Mouse (Mus musculus): Measurements from ENCODE around the gene Gm49337. TPM values are rescaled to one million over a fixed set of nuclear protein-coding genes. Genes with fewer than 3 reads are reported as not detected.
A peak's percentile ranks its signal among the peaks of the same experiment; 100 is the strongest.

Gene Gm49337
- polyA plus RNA-seq, 1 experiment, result not detected

GRCm38 (mm10) chr4:116291561-116291960 lies 118.4 kb downstream of the Gm49337 start:
- Histone ChIP-seq H3K27ac (ENCODE audit: control insufficient read depth, insufficient read depth, low read depth, low read length) (no peak overlapping the region), H3K27me3 (ENCODE audit: control insufficient read depth, insufficient read depth, low read length) (no peaks in the 10 kb centered on the region), H3K4me3 (ENCODE audit: control insufficient read depth, low read depth, low read length) (no peak overlapping the region), H3K4me1 (ENCODE audit: control insufficient read depth, insufficient read depth, low read length) (no peaks in the 10 kb centered on the region), H3K36me3 (ENCODE audit: control insufficient read depth, insufficient read depth, low read length) (no peaks in the 10 kb centered on the region; the same call in 1 of the 2 replicates)
- TF ChIP-seq POLR2A (IDR thresholded peaks at IDR 0.05; ENCODE audit: control insufficient read depth, low read depth, low read length) (no peak), CTCF (IDR thresholded peaks at IDR 0.05; ENCODE audit: control insufficient read depth, insufficient read depth, insufficient replicate concordance, low read depth, low read length) (no peak)

- no peak overlapping the region for H3K4me3 ChIP-seq (ENCODE audit: control insufficient read depth, low read depth, low read length)
- no peaks in the 10 kb centered on the region; the same call in 1 of the 2 replicates for H3K36me3 ChIP-seq (ENCODE audit: control insufficient read depth, insufficient read depth, low read length)
- no peaks in the 10 kb centered on the region for H3K4me1 ChIP-seq (ENCODE audit: control insufficient read depth, insufficient read depth, low read length)
- TF ChIP-seq POLR2A (IDR thresholded peaks at IDR 0.05; ENCODE audit: control insufficient read depth, low read depth, low read length) (no peak), CTCF (IDR thresholded peaks at IDR 0.05; ENCODE audit: control insufficient read depth, insufficient read depth, insufficient replicate concordance, low read depth, low read length) (no peak)
- no peak overlapping the region for H3K27ac ChIP-seq (ENCODE audit: control insufficient read depth, insufficient read depth, low read depth, low read length)
- H3K27me3 ChIP-seq (ENCODE audit: control insufficient read depth, insufficient read depth, low read length), result no peaks in the 10 kb centered on the region
Measured at GRCm38 (mm10) chr4:116293296-116293695, 120.1 kb downstream of the Gm49337 start.

GRCm38 (mm10) chr4:116300878-116301355 lies 127.7 kb downstream of the Gm49337 start:
- Histone ChIP-seq H3K4me3 (ENCODE audit: control insufficient read depth, low read depth, low read length) (peak overlapping the region; percentile 5; the same call in 1 of the 2 replicates), H3K36me3 (ENCODE audit: control insufficient read depth, insufficient read depth, low read length) (no peaks in the 10 kb centered on the region), H3K27me3 (ENCODE audit: control insufficient read depth, insufficient read depth, low read length) (no peaks in the 10 kb centered on the region), H3K27ac (ENCODE audit: control insufficient read depth, insufficient read depth, low read depth, low read length) (no peak overlapping the region), H3K4me1 (ENCODE audit: control insufficient read depth, insufficient read depth, low read length) (no peaks in the 10 kb centered on the region)
- TF ChIP-seq CTCF (IDR thresholded peaks at IDR 0.05; ENCODE audit: control insufficient read depth, insufficient read depth, insufficient replicate concordance, low read depth, low read length) (no peak), POLR2A (IDR thresholded peaks at IDR 0.05; ENCODE audit: control insufficient read depth, low read depth, low read length) (no peak)

- no peaks in the 10 kb centered on the region for H3K27me3 ChIP-seq (ENCODE audit: control insufficient read depth, insufficient read depth, low read length)
- H3K36me3 ChIP-seq (ENCODE audit: control insufficient read depth, insufficient read depth, low read length), result peaks cover 6% of the 10 kb centered on the region; the same call in 1 of the 2 replicates
- H3K4me3 ChIP-seq (ENCODE audit: control insufficient read depth, low read depth, low read length), result no peak overlapping the region
- TF ChIP-seq POLR2A (IDR thresholded peaks at IDR 0.05; ENCODE audit: control insufficient read depth, low read depth, low read length), result no peak
- no peak for TF ChIP-seq CTCF (IDR thresholded peaks at IDR 0.05; ENCODE audit: control insufficient read depth, insufficient read depth, insufficient replicate concordance, low read depth, low read length)
- H3K27ac ChIP-seq (ENCODE audit: control insufficient read depth, insufficient read depth, low read depth, low read length), result no peak overlapping the region
- no peaks in the 10 kb centered on the region; the same call in 1 of the 2 replicates for H3K4me1 ChIP-seq (ENCODE audit: control insufficient read depth, insufficient read depth, low read length)
Measured at GRCm38 (mm10) chr4:116304551-116304950, 131.4 kb downstream of the Gm49337 start.

- no peak for TF ChIP-seq POLR2A (IDR thresholded peaks at IDR 0.05; ENCODE audit: control insufficient read depth, low read depth, low read length)
- no peak for TF ChIP-seq CTCF (IDR thresholded peaks at IDR 0.05; ENCODE audit: control insufficient read depth, insufficient read depth, insufficient replicate concordance, low read depth, low read length)
- Histone ChIP-seq H3K4me3 (ENCODE audit: control insufficient read depth, low read depth, low read length) (no peak overlapping the region), H3K4me1 (ENCODE audit: control insufficient read depth, insufficient read depth, low read length) (no peaks in the 10 kb centered on the region), H3K27me3 (ENCODE audit: control insufficient read depth, insufficient read depth, low read length) (no peaks in the 10 kb centered on the region), H3K36me3 (ENCODE audit: control insufficient read depth, insufficient read depth, low read length) (peaks cover 6% of the 10 kb centered on the region), H3K27ac (ENCODE audit: control insufficient read depth, insufficient read depth, low read depth, low read length) (no peak overlapping the region)
Measured at GRCm38 (mm10) chr4:116317575-116317974, 144.4 kb downstream of the Gm49337 start.

DNA sequence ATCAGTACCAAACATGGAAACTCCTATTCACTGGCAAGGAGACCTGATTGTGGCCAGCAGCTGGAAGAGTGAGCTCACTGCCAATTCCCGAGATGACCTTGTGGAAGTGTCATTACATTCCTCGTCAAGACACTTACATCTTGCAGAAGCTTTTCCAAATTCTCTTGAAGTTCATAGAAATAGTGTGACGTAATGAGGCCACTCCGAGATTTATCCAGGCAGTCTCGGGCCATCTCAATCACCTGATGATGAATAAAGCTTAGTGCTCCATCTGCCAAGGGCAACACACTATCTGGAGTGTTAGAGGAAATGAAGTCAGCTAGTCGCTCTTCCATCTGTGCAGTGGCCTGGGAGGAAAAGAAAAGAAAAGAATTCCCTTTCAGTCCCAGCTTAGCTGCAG lies 148.9 kb downstream of the Gm49337 start:
- no peak overlapping the region for H3K27ac ChIP-seq (ENCODE audit: control insufficient read depth, insufficient read depth, low read depth, low read length)
- TF ChIP-seq CTCF (IDR thresholded peaks at IDR 0.05; ENCODE audit: control insufficient read depth, insufficient read depth, insufficient replicate concordance, low read depth, low read length), result no peak
- no peaks in the 10 kb centered on the region for H3K27me3 ChIP-seq (ENCODE audit: control insufficient read depth, insufficient read depth, low read length)
- H3K36me3 ChIP-seq (ENCODE audit: control insufficient read depth, insufficient read depth, low read length), result peaks cover 4% of the 10 kb centered on the region
- no peak overlapping the region for H3K4me3 ChIP-seq (ENCODE audit: control insufficient read depth, low read depth, low read length)
- H3K4me1 ChIP-seq (ENCODE audit: control insufficient read depth, insufficient read depth, low read length), result no peaks in the 10 kb centered on the region

- Histone ChIP-seq H3K36me3 (ENCODE audit: control insufficient read depth, insufficient read depth, low read length) (peaks cover 2% of the 10 kb centered on the region), H3K4me1 (ENCODE audit: control insufficient read depth, insufficient read depth, low read length) (no peaks in the 10 kb centered on the region), H3K4me3 (ENCODE audit: control insufficient read depth, low read depth, low read length) (no peak overlapping the region), H3K27me3 (ENCODE audit: control insufficient read depth, insufficient read depth, low read length) (no peaks in the 10 kb centered on the region), H3K27ac (ENCODE audit: control insufficient read depth, insufficient read depth, low read depth, low read length) (no peak overlapping the region)
- TF ChIP-seq CTCF (IDR thresholded peaks at IDR 0.05; ENCODE audit: control insufficient read depth, insufficient read depth, insufficient replicate concordance, low read depth, low read length), result no peak
- TF ChIP-seq POLR2A (IDR thresholded peaks at IDR 0.05; ENCODE audit: control insufficient read depth, low read depth, low read length), result no peak
Measured at GRCm38 (mm10) chr4:116329256-116329655, 156.1 kb downstream of the Gm49337 start.

DNA sequence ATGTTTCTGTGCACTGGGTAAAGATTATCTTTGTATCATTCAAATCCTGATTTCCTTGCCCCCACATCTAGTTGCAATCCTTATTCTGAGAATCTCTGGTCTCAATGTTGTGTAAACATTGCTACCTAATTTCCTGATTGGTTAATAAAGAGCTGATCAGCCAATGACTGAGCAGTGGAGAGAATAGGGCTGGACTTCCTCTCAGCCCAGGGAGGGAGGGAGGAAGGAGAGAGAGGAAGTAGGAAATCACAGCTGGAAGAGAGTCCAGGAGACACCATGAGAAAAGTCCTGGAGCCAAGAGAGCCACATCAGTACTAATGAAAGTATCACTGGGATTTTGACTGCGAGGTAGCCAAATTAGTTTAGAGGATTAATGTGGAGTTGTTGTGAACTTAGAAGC lies 163.1 kb downstream of the Gm49337 start:
- TF ChIP-seq POLR2A (IDR thresholded peaks at IDR 0.05; ENCODE audit: control insufficient read depth, low read depth, low read length) (no peak), CTCF (IDR thresholded peaks at IDR 0.05; ENCODE audit: control insufficient read depth, insufficient read depth, insufficient replicate concordance, low read depth, low read length) (no peak)
- Histone ChIP-seq H3K4me1 (ENCODE audit: control insufficient read depth, insufficient read depth, low read length) (no peaks in the 10 kb centered on the region), H3K27ac (ENCODE audit: control insufficient read depth, insufficient read depth, low read depth, low read length) (no peak overlapping the region), H3K4me3 (ENCODE audit: control insufficient read depth, low read depth, low read length) (no peak overlapping the region), H3K36me3 (ENCODE audit: control insufficient read depth, insufficient read depth, low read length) (no peaks in the 10 kb centered on the region; the same call in 1 of the 2 replicates), H3K27me3 (ENCODE audit: control insufficient read depth, insufficient read depth, low read length) (no peaks in the 10 kb centered on the region)
